Mouse (Mus musculus): ENCODE results near the gene Copz2. TPM values are rescaled to one million over a fixed set of nuclear protein-coding genes. Genes with fewer than 3 reads are reported as not detected.

Gene Copz2
- polyA plus RNA-seq, 1 experiment, result 10.6 TPM

GRCm38 (mm10) chr11:96861446-96861845 lies 11.8 kb downstream of the Copz2 start:
- H3K36me3 ChIP-seq (ENCODE audit: control insufficient read depth, insufficient read depth, low read length), result no peaks in the 10 kb centered on the region
- peak overlapping the region; percentile 50 for H3K4me3 ChIP-seq (ENCODE audit: extremely low read depth, insufficient read depth, insufficient read length)
- no peak for TF ChIP-seq POLR2A (IDR thresholded peaks at IDR 0.05; ENCODE audit: low read depth, low read length)
- no peak for TF ChIP-seq CTCF (IDR thresholded peaks at IDR 0.05; ENCODE audit: extremely low read depth, insufficient read depth, insufficient read length, insufficient replicate concordance)
- WGBS, result 4% methylated on average over 20 of the region's 20 CpGs
- no peak for DNase-seq (ENCODE audit: low read depth in 1 of 2, low spot score in 2 of 2)
- no peaks in the 10 kb centered on the region for H3K27me3 ChIP-seq (ENCODE audit: control insufficient read depth, insufficient read depth, low read length)
- H3K27ac ChIP-seq (ENCODE audit: insufficient read depth, low read length), result 0 out of 2 replicates have a peak overlapping the region, but pooled peaks have one; percentile 19
- peaks cover 3% of the 10 kb centered on the region; the same call in 1 of the 2 replicates for H3K4me1 ChIP-seq (ENCODE audit: control insufficient read depth, insufficient read depth, insufficient read length)

- H3K36me3 ChIP-seq (ENCODE audit: control insufficient read depth, insufficient read depth, low read length), result no peaks in the 10 kb centered on the region
- WGBS, result 2% methylated on average over 31 of the region's 31 CpGs
- no peaks in the 10 kb centered on the region for H3K27me3 ChIP-seq (ENCODE audit: control insufficient read depth, insufficient read depth, low read length)
- peak overlapping the region; percentile 50 for H3K4me3 ChIP-seq (ENCODE audit: extremely low read depth, insufficient read depth, insufficient read length)
- H3K4me1 ChIP-seq (ENCODE audit: control insufficient read depth, insufficient read depth, insufficient read length), result peaks cover 3% of the 10 kb centered on the region; the same call in 1 of the 2 replicates
- H3K27ac ChIP-seq (ENCODE audit: insufficient read depth, low read length), result 0 out of 2 replicates have a peak overlapping the region, but pooled peaks have one; percentile 19
- TF ChIP-seq POLR2A (IDR thresholded peaks at IDR 0.05; ENCODE audit: low read depth, low read length), result no peak
- TF ChIP-seq CTCF (IDR thresholded peaks at IDR 0.05; ENCODE audit: extremely low read depth, insufficient read depth, insufficient read length, insufficient replicate concordance), result peak; percentile 97
- DNase-seq (ENCODE audit: low read depth in 1 of 2, low spot score in 2 of 2), result peak; percentile 83 to 90
These were observed 12.2 kb downstream of the Copz2 start for GRCm38 (mm10) chr11:96861878-96862289.

GRCm38 (mm10) chr11:96862534-96862933 lies 12.9 kb downstream of the Copz2 start:
- Histone ChIP-seq H3K4me1 (ENCODE audit: control insufficient read depth, insufficient read depth, insufficient read length) (peaks cover 3% of the 10 kb centered on the region; the same call in 1 of the 2 replicates), H3K4me3 (ENCODE audit: extremely low read depth, insufficient read depth, insufficient read length) (no peak overlapping the region), H3K27ac (ENCODE audit: insufficient read depth, low read length) (no peak overlapping the region), H3K27me3 (ENCODE audit: control insufficient read depth, insufficient read depth, low read length) (no peaks in the 10 kb centered on the region), H3K36me3 (ENCODE audit: control insufficient read depth, insufficient read depth, low read length) (no peaks in the 10 kb centered on the region)
- TF ChIP-seq CTCF (IDR thresholded peaks at IDR 0.05; ENCODE audit: extremely low read depth, insufficient read depth, insufficient read length, insufficient replicate concordance) (no peak), POLR2A (IDR thresholded peaks at IDR 0.05; ENCODE audit: low read depth, low read length) (no peak)
- 92% methylated on average over 12 of the region's 12 CpGs for WGBS
- DNase-seq (ENCODE audit: low read depth in 1 of 2, low spot score in 2 of 2), result no peak

- no peaks in the 10 kb centered on the region for H3K36me3 ChIP-seq (ENCODE audit: control insufficient read depth, insufficient read depth, low read length)
- H3K4me1 ChIP-seq (ENCODE audit: control insufficient read depth, insufficient read depth, insufficient read length), result peaks cover 3% of the 10 kb centered on the region; the same call in 1 of the 2 replicates
- H3K27ac ChIP-seq (ENCODE audit: insufficient read depth, low read length), result no peak overlapping the region
- TF ChIP-seq CTCF (IDR thresholded peaks at IDR 0.05; ENCODE audit: extremely low read depth, insufficient read depth, insufficient read length, insufficient replicate concordance) (no peak), POLR2A (IDR thresholded peaks at IDR 0.05; ENCODE audit: low read depth, low read length) (no peak)
- 67% methylated on average over 26 of the region's 26 CpGs for WGBS
- H3K4me3 ChIP-seq (ENCODE audit: extremely low read depth, insufficient read depth, insufficient read length), result no peak overlapping the region
- no peak for DNase-seq (ENCODE audit: low read depth in 1 of 2, low spot score in 2 of 2)
- no peaks in the 10 kb centered on the region for H3K27me3 ChIP-seq (ENCODE audit: control insufficient read depth, insufficient read depth, low read length)
These were observed 13.7 kb downstream of the Copz2 start for GRCm38 (mm10) chr11:96863206-96863995.

DNA sequence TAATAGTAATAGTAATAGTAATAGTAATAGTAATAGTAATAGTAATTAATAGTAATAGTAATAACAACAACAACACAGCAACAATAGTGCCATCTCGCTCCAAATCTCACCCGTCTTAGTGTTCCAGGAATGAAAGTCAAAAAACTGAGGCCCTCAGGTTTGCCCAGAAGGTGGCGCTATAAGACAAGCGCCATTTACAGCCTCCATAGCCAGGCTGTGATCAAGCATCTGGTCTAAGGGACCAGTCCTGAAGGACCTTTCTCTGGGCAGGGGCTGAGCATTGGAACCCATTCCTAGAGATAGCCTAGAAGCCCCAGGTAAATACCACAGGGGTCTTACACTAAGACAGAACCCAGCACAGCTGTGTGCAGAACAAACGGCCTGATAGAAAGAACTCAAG lies 17.5 kb downstream of the Copz2 start:
- Histone ChIP-seq H3K36me3 (ENCODE audit: control insufficient read depth, insufficient read depth, low read length) (no peaks in the 10 kb centered on the region), H3K4me3 (ENCODE audit: extremely low read depth, insufficient read depth, insufficient read length) (no peak overlapping the region), H3K27me3 (ENCODE audit: control insufficient read depth, insufficient read depth, low read length) (no peaks in the 10 kb centered on the region), H3K27ac (ENCODE audit: insufficient read depth, low read length) (no peak overlapping the region), H3K4me1 (ENCODE audit: control insufficient read depth, insufficient read depth, insufficient read length) (no peaks in the 10 kb centered on the region)
- DNase-seq (ENCODE audit: low read depth in 1 of 2, low spot score in 2 of 2), result peak; percentile 25 to 33
- TF ChIP-seq POLR2A (IDR thresholded peaks at IDR 0.05; ENCODE audit: low read depth, low read length) (no peak), CTCF (IDR thresholded peaks at IDR 0.05; ENCODE audit: extremely low read depth, insufficient read depth, insufficient read length, insufficient replicate concordance) (peak; percentile 76; the same call in 1 of the 2 replicates)
- 20% methylated on average over 5 of the region's 5 CpGs for WGBS

GRCm38 (mm10) chr11:96872441-96873379 lies 23.0 kb downstream of the Copz2 start:
- H3K4me3 ChIP-seq (ENCODE audit: extremely low read depth, insufficient read depth, insufficient read length), result no peak overlapping the region
- peaks cover 10% of the 10 kb centered on the region for H3K27me3 ChIP-seq (ENCODE audit: control insufficient read depth, insufficient read depth, low read length)
- 20% methylated on average over 24 of the region's 24 CpGs for WGBS
- H3K36me3 ChIP-seq (ENCODE audit: control insufficient read depth, insufficient read depth, low read length), result no peaks in the 10 kb centered on the region
- H3K4me1 ChIP-seq (ENCODE audit: control insufficient read depth, insufficient read depth, insufficient read length), result no peaks in the 10 kb centered on the region
- TF ChIP-seq CTCF (IDR thresholded peaks at IDR 0.05; ENCODE audit: extremely low read depth, insufficient read depth, insufficient read length, insufficient replicate concordance) (no peak), POLR2A (IDR thresholded peaks at IDR 0.05; ENCODE audit: low read depth, low read length) (no peak)
- no peak overlapping the region for H3K27ac ChIP-seq (ENCODE audit: insufficient read depth, low read length)
- DNase-seq (ENCODE audit: low read depth in 1 of 2, low spot score in 2 of 2), result no peak

Data from spleen, adult 2 months (tissue).